Mouse (Mus musculus): ENCODE measurements around the gene Pak3. TPM values are rescaled to one million over a fixed set of nuclear protein-coding genes. Genes with fewer than 3 reads are reported as not detected.
"Not testable (repeated sequence)": the region's sequence is repeated elsewhere in the genome, so short reads cannot be mapped to it uniquely, and the experiment has no call there.

The Pak3 gene
- polyA plus RNA-seq (2014; fragmentation: Nextera tagmentation; extraction: Ambion mirVana), result 41.0 and 41.7 TPM in 2 replicates

GRCm38 (mm10) chrX:143518168-143518901 lies at the start of gene Pak3:
Gene Pak3 (plus strand): TSS chrX:143518591.
- Histone ChIP-seq H3K36me3 (ENCODE audit: control insufficient read depth, insufficient read depth, low read length) (no peaks in the 10 kb centered on the region), H3K27ac (ENCODE audit: low read depth, low read length) (0 out of 2 replicates have a peak within 1 kb of the TSS, but pooled peaks have one; percentile 34), H3K9ac (ENCODE audit: low read length) (peak within 1 kb of the TSS; percentile 67), H3K4me2 (ENCODE audit: low read depth) (peak within 1 kb of the TSS; percentile 46), H3K9me3 (ENCODE audit: control insufficient read depth, low read length) (no peaks in the 10 kb centered on the region), H3K27me3 (ENCODE audit: control insufficient read depth, insufficient read depth, low read length) (0 out of 2 replicates have a peak, but pooled peaks cover 5% of the 10 kb centered on the region), H3K4me1 (ENCODE audit: control insufficient read depth, insufficient read depth, low read length) (no peaks in the 10 kb centered on the region), H3K4me3 (ENCODE audit: low read depth, low read length) (peak within 1 kb of the TSS; percentile 37)
- ATAC-seq (ENCODE audit: insufficient read depth, low FRiP score, low TSS enrichment) (peak; percentile 80), DNase-seq (ENCODE audit: low spot score) (peak; percentile 55)
- WGBS, result 14% methylated on average over 23 of the region's 23 CpGs

GRCm38 (mm10) chrX:143482866-143483265 lies 35.5 kb upstream of the Pak3 start:
- H3K9me3 ChIP-seq (ENCODE audit: control insufficient read depth, low read length), result no peaks in the 10 kb centered on the region
- no peaks in the 10 kb centered on the region for H3K36me3 ChIP-seq (ENCODE audit: control insufficient read depth, insufficient read depth, low read length)
- no peaks in the 10 kb centered on the region for H3K4me1 ChIP-seq (ENCODE audit: control insufficient read depth, insufficient read depth, low read length)
- DNase-seq (ENCODE audit: low spot score), result peak; percentile 100
- H3K27ac ChIP-seq (ENCODE audit: low read depth, low read length), result no peak overlapping the region
- ATAC-seq (ENCODE audit: insufficient read depth, low FRiP score, low TSS enrichment), result peak; percentile 100
- no peak overlapping the region for H3K4me3 ChIP-seq (ENCODE audit: low read depth, low read length)
- no peaks in the 10 kb centered on the region for H3K27me3 ChIP-seq (ENCODE audit: control insufficient read depth, insufficient read depth, low read length)
- no peak overlapping the region for H3K4me2 ChIP-seq (ENCODE audit: low read depth)
- WGBS, result 74% methylated on average over 3 of the region's 3 CpGs
- no peak overlapping the region for H3K9ac ChIP-seq (ENCODE audit: low read length)

DNA sequence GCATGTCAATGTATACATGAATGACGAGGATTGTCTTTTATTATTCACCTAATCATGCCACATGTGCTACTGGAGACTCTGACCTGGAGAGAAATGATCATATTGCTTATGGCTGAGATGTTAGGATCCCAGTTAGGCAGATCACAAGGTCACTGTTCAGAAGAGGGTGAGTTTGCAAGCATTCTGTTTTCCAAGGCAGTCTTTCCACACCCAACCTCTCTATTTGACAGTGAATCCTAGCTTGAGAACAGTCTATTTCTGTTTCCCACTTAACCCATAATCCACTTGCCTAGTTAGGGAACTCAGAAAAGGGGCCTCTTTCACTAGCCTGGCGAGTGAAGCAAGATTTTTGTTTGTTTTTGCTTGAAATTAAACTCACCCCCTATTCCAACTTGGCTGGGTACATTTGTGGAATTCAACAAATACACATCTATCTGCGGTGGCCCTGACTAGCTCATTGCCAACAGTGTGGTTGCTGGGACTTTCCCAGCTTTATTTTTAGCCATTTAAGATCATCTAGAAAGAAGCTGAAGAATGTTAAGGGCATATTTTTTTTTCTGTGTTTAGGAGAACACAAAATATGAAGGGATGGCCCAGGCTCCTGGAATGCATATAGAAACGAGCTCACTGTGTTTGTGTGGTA lies 17.2 kb upstream of the Pak3 start:
- no peak overlapping the region for H3K4me2 ChIP-seq (ENCODE audit: low read depth)
- no peak for DNase-seq (ENCODE audit: low spot score)
- no peaks in the 10 kb centered on the region for H3K4me1 ChIP-seq (ENCODE audit: control insufficient read depth, insufficient read depth, low read length)
- no peak overlapping the region for H3K27ac ChIP-seq (ENCODE audit: low read depth, low read length)
- WGBS, result 69% methylated on average over 4 of the region's 4 CpGs
- H3K4me3 ChIP-seq (ENCODE audit: low read depth, low read length), result no peak overlapping the region
- 0 out of 2 replicates have a peak, but pooled peaks cover 2% of the 10 kb centered on the region for H3K27me3 ChIP-seq (ENCODE audit: control insufficient read depth, insufficient read depth, low read length)
- H3K9ac ChIP-seq (ENCODE audit: low read length), result no peak overlapping the region
- no peaks in the 10 kb centered on the region for H3K9me3 ChIP-seq (ENCODE audit: control insufficient read depth, low read length)
- ATAC-seq (ENCODE audit: insufficient read depth, low FRiP score, low TSS enrichment), result no peak
- no peaks in the 10 kb centered on the region for H3K36me3 ChIP-seq (ENCODE audit: control insufficient read depth, insufficient read depth, low read length)

- H3K9ac ChIP-seq (ENCODE audit: low read length), result no peak overlapping the region
- no peaks in the 10 kb centered on the region for H3K4me1 ChIP-seq (ENCODE audit: control insufficient read depth, insufficient read depth, low read length)
- H3K27ac ChIP-seq (ENCODE audit: low read depth, low read length), result no peak overlapping the region
- H3K9me3 ChIP-seq (ENCODE audit: control insufficient read depth, low read length), result no peaks in the 10 kb centered on the region
- DNase-seq (ENCODE audit: low spot score), result no peak
- ATAC-seq (ENCODE audit: insufficient read depth, low FRiP score, low TSS enrichment), result no peak
- H3K36me3 ChIP-seq (ENCODE audit: control insufficient read depth, insufficient read depth, low read length), result no peaks in the 10 kb centered on the region
- 0 out of 2 replicates have a peak, but pooled peaks cover 2% of the 10 kb centered on the region for H3K27me3 ChIP-seq (ENCODE audit: control insufficient read depth, insufficient read depth, low read length)
- H3K4me2 ChIP-seq (ENCODE audit: low read depth), result no peak overlapping the region
- H3K4me3 ChIP-seq (ENCODE audit: low read depth, low read length), result no peak overlapping the region
- WGBS, result 76% methylated on average over 5 of the region's 5 CpGs
Measured at GRCm38 (mm10) chrX:143501776-143502365, 16.5 kb upstream of the Pak3 start.

DNA sequence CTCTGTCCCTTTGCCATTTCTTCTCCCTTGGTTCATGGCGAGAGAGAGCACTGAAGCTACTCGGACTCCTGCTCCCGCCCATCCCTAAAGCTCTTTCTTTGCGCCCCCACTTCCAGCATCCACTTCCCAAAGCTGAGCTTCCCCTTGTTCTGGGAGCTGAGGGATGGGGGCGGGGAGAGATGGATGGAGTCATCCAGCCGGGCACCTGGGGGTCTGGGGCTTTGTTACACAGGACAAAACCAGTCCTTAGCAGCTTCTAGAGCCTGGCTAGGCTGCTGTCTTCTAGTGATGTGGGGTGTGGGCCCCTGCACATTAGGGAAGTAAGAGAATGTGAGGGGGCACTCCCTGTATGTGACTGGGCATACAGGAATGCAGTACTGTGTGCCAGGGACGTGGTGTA lies 526 bp downstream of the Pak3 start:
- Histone ChIP-seq H3K27ac (ENCODE audit: low read depth, low read length) (0 out of 2 replicates have a peak overlapping the region, but pooled peaks have one; percentile 34), H3K4me2 (ENCODE audit: low read depth) (peak overlapping the region; percentile 46), H3K36me3 (ENCODE audit: control insufficient read depth, insufficient read depth, low read length) (no peaks in the 10 kb centered on the region), H3K27me3 (ENCODE audit: control insufficient read depth, insufficient read depth, low read length) (0 out of 2 replicates have a peak, but pooled peaks cover 5% of the 10 kb centered on the region), H3K4me1 (ENCODE audit: control insufficient read depth, insufficient read depth, low read length) (no peaks in the 10 kb centered on the region), H3K4me3 (ENCODE audit: low read depth, low read length) (peak overlapping the region; percentile 37), H3K9ac (ENCODE audit: low read length) (peak overlapping the region; percentile 67), H3K9me3 (ENCODE audit: control insufficient read depth, low read length) (no peaks in the 10 kb centered on the region)
- ATAC-seq (ENCODE audit: insufficient read depth, low FRiP score, low TSS enrichment) (peak; percentile 69), DNase-seq (ENCODE audit: low spot score) (peak; percentile 62)
- WGBS, result 7% methylated on average over 7 of the region's 7 CpGs

DNA sequence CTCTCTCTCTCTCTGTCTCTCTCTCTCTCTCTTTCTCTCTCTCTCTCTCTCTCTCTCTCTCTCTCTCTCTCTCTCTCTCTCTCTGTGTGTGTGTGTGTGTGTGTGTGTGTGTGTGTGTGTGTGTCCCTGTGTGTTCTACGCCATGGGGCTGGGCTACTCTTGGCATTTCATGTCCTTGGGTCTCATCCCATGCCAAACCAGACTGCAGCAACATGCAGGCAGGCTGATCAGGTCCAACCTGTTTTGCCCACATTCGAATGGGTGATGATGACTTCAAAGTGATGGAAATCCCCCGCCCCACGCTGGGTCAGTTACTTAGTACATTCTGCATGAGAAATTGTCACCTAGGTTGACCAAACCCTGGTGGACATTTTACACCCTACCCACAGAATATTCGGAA lies 1.1 kb downstream of the Pak3 start:
- H3K4me1 ChIP-seq (ENCODE audit: control insufficient read depth, insufficient read depth, low read length); H3K36me3 ChIP-seq (ENCODE audit: control insufficient read depth, insufficient read depth, low read length); H3K4me2 ChIP-seq (ENCODE audit: low read depth); H3K9ac ChIP-seq (ENCODE audit: low read length); H3K9me3 ChIP-seq (ENCODE audit: control insufficient read depth, low read length); H3K4me3 ChIP-seq (ENCODE audit: low read depth, low read length); ATAC-seq (ENCODE audit: insufficient read depth, low FRiP score, low TSS enrichment); H3K27me3 ChIP-seq (ENCODE audit: control insufficient read depth, insufficient read depth, low read length); H3K27ac ChIP-seq (ENCODE audit: low read depth, low read length): not testable (repeated sequence)
- peak; percentile 8 for DNase-seq (ENCODE audit: low spot score)
- WGBS, result 68% methylated on average over 4 of the region's 5 CpGs

DNA sequence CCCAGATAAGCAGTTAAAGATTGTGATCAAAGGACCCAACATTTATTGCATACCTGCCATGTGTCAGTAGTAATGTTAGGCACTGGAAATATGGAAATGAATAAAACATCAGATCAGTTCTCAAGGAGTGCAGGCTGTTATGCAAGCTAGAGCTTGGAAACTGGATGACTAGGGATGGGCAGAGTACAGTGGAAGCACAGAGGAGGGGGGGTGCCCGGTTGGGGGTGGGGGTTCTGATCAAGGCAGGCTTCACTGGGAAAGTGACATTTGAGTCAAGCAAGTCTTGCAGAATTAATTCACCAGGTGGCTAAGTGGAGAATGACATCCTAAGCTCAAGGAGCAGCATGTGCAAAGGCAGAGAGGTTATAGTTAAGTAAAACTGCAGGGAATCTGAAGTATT lies 1.8 kb downstream of the Pak3 start:
- DNase-seq (ENCODE audit: low spot score), result no peak
- Histone ChIP-seq H3K27ac (ENCODE audit: low read depth, low read length) (no peak overlapping the region), H3K4me3 (ENCODE audit: low read depth, low read length) (no peak overlapping the region), H3K36me3 (ENCODE audit: control insufficient read depth, insufficient read depth, low read length) (no peaks in the 10 kb centered on the region), H3K4me1 (ENCODE audit: control insufficient read depth, insufficient read depth, low read length) (no peaks in the 10 kb centered on the region), H3K4me2 (ENCODE audit: low read depth) (no peak overlapping the region), H3K9me3 (ENCODE audit: control insufficient read depth, low read length) (no peaks in the 10 kb centered on the region), H3K9ac (ENCODE audit: low read length) (no peak overlapping the region), H3K27me3 (ENCODE audit: control insufficient read depth, insufficient read depth, low read length) (0 out of 2 replicates have a peak, but pooled peaks cover 2% of the 10 kb centered on the region)
- WGBS, result 47% methylated on average over 1 of the region's 1 CpGs
- no peak for ATAC-seq (ENCODE audit: insufficient read depth, low FRiP score, low TSS enrichment)

GRCm38 (mm10) chrX:143532331-143532730 lies 13.9 kb downstream of the Pak3 start:
- Histone ChIP-seq H3K4me3 (ENCODE audit: low read depth, low read length) (no peak overlapping the region), H3K27ac (ENCODE audit: low read depth, low read length) (no peak overlapping the region), H3K27me3 (ENCODE audit: control insufficient read depth, insufficient read depth, low read length) (no peaks in the 10 kb centered on the region), H3K4me1 (ENCODE audit: control insufficient read depth, insufficient read depth, low read length) (no peaks in the 10 kb centered on the region), H3K9me3 (ENCODE audit: control insufficient read depth, low read length) (no peaks in the 10 kb centered on the region), H3K4me2 (ENCODE audit: low read depth) (no peak overlapping the region), H3K36me3 (ENCODE audit: control insufficient read depth, insufficient read depth, low read length) (no peaks in the 10 kb centered on the region), H3K9ac (ENCODE audit: low read length) (no peak overlapping the region)
- no peak for DNase-seq (ENCODE audit: low spot score)
- 88% methylated on average over 3 of the region's 3 CpGs for WGBS
- ATAC-seq (ENCODE audit: insufficient read depth, low FRiP score, low TSS enrichment), result no peak
